Mouse (Mus musculus) myocyte (in vitro differentiated cells): ENCODE results near the gene Tex2.

Experiments used
- POLR2A ChIP-seq: IDR thresholded peaks from one replicate; pipeline ENCODE4 v1.6.1; 2011; ENCODE audit warnings: low read depth, mild to moderate bottlenecking, control low read depth, moderate library complexity; ENCODE audit not compliant: insufficient read length
- REST ChIP-seq: IDR thresholded peaks from one replicate; pipeline ENCODE4 v1.6.1; 2011; ENCODE audit warnings: mild to moderate bottlenecking, control low read depth, moderate library complexity; ENCODE audit not compliant: insufficient read depth, insufficient read length

GRCm38 (mm10) chr11:106579957-106580356 is 33.3 kb downstream of the Tex2 start:
- TF ChIP-seq POLR2A (no peak), REST (no peak)
